Mouse (Mus musculus) hindbrain, embryonic 16.5 days (tissue): ENCODE results near the gene Tmem30a. TPM values are rescaled to one million over a fixed set of nuclear protein-coding genes. Genes with fewer than 3 reads are reported as not detected.
A peak's percentile ranks its signal among the peaks of the same experiment; 100 is the strongest.

Source experiments
- ATAC-seq: fragments of 200-750 bp; cut with Nextera tagmentation; 2 replicates; pipeline ENCODE4 v1.8.0; 2017; ENCODE audit warnings: moderate TSS enrichment, moderate library complexity
- H3K27ac ChIP-seq: fragments of 300-500 bp; sonication (generic); 2 replicates; pipeline ENCODE4 v1.5.1; 2014; ENCODE audit warnings: low read depth, mild to moderate bottlenecking, control low read depth, low read length, moderate library complexity
- H3K27me3 ChIP-seq: fragments of 300-500 bp; sonication (generic); replicated peaks from 2 replicates; pipeline ENCODE4 v1.6.1; 2014; ENCODE audit warnings: low read length; ENCODE audit not compliant: control insufficient read depth, insufficient read depth
- H3K36me3 ChIP-seq: fragments of 300-500 bp; sonication (generic); 2 replicates; pipeline ENCODE4 v1.6.1; 2014; ENCODE audit warnings: mild to moderate bottlenecking, low read length, moderate library complexity, mixed read lengths; ENCODE audit not compliant: control insufficient read depth, insufficient read depth
- H3K4me1 ChIP-seq: fragments of 300-500 bp; sonication (generic); 2 replicates; pipeline ENCODE4 v1.6.1; 2014; ENCODE audit warnings: low read depth, low read length; ENCODE audit not compliant: control insufficient read depth, insufficient read depth
- H3K4me2 ChIP-seq: fragments of 300-500 bp; sonication (generic); 2 replicates; pipeline ENCODE4 v1.6.1; 2014; ENCODE audit warnings: mild to moderate bottlenecking, low read length, control low read depth, moderate library complexity
- H3K4me3 ChIP-seq: fragments of 300-500 bp; sonication (generic); 2 replicates; pipeline ENCODE4 v1.5.1; 2014; ENCODE audit warnings: mild to moderate bottlenecking, low read length, control low read depth, moderate library complexity
- H3K9ac ChIP-seq: fragments of 300-500 bp; sonication (generic); 2 replicates; pipeline ENCODE4 v1.6.1; 2014; ENCODE audit warnings: low read depth, mild to moderate bottlenecking, control low read depth, low read length, moderate library complexity
- H3K9me3 ChIP-seq: fragments of 300-500 bp; sonication (generic); 2 replicates; pipeline ENCODE4 v1.6.1; 2014; ENCODE audit warnings: mild to moderate bottlenecking, low read length, moderate library complexity; ENCODE audit not compliant: control insufficient read depth
- whole genome bisulfite sequencing: fragments of 180-500 bp; shearing (Covaris S2); extraction: QIAGEN DNeasy Blood & Tissue Kit; methylation state at CpG from one replicate; pipeline ENCODE4 v1.1.7; 2014; 5-methylcytosine and 5-hydroxymethylcytosine counted together
- polyA plus RNA-seq: library from polyadenylated mRNA; unstranded; fragments of >200 nt; fragmentation: Nextera tagmentation; extraction: Ambion mirVana; gene quantifications from 2 replicates; pipeline ENCODE4 v1.2.1, GENCODE M21; 2015

The Tmem30a gene
- polyA plus RNA-seq, 1 experiment from 2014 or later, result 127 TPM

- Histone ChIP-seq H3K9me3 (no peaks in the 10 kb centered on the region), H3K4me1 (no peaks in the 10 kb centered on the region), H3K27ac (no peak overlapping the region), H3K27me3 (no peaks in the 10 kb centered on the region), H3K36me3 (no peaks in the 10 kb centered on the region), H3K9ac (no peak overlapping the region), H3K4me3 (no peak overlapping the region), H3K4me2 (no peak overlapping the region)
- peak; percentile 60 for ATAC-seq
- 46% methylated on average over 12 of the region's 12 CpGs for WGBS
These were observed 13.2 kb upstream of the Tmem30a start for GRCm38 (mm10) chr9:79806317-79807075.

- Histone ChIP-seq H3K9ac (no peak overlapping the region), H3K4me1 (no peaks in the 10 kb centered on the region), H3K27ac (no peak overlapping the region), H3K36me3 (no peaks in the 10 kb centered on the region), H3K27me3 (no peaks in the 10 kb centered on the region), H3K9me3 (no peaks in the 10 kb centered on the region), H3K4me3 (no peak overlapping the region), H3K4me2 (no peak overlapping the region)
- 90% methylated on average over 10 of the region's 10 CpGs for WGBS
- no peak for ATAC-seq
These were observed 12.1 kb upstream of the Tmem30a start for GRCm38 (mm10) chr9:79805426-79805825.

GRCm38 (mm10) chr9:79796461-79797135 is 3.3 kb upstream of the Tmem30a start:
- no peaks in the 10 kb centered on the region for H3K27me3 ChIP-seq
- H3K9ac ChIP-seq, result no peak overlapping the region
- H3K4me3 ChIP-seq, result no peak overlapping the region
- no peak overlapping the region for H3K27ac ChIP-seq
- H3K9me3 ChIP-seq, result no peaks in the 10 kb centered on the region
- no peak for ATAC-seq
- WGBS, result 68% methylated on average over 7 of the region's 7 CpGs
- H3K4me1 ChIP-seq, result peaks cover 4% of the 10 kb centered on the region
- H3K4me2 ChIP-seq, result no peak overlapping the region
- H3K36me3 ChIP-seq, result no peaks in the 10 kb centered on the region

GRCm38 (mm10) chr9:79795076-79795475 is 1.8 kb upstream of the Tmem30a start:
- H3K9ac ChIP-seq, result no peak overlapping the region
- H3K4me2 ChIP-seq, result no peak overlapping the region
- 82% methylated on average over 1 of the region's 1 CpGs for WGBS
- no peak for ATAC-seq
- H3K9me3 ChIP-seq, result no peaks in the 10 kb centered on the region
- no peaks in the 10 kb centered on the region for H3K27me3 ChIP-seq
- no peak overlapping the region for H3K4me3 ChIP-seq
- H3K27ac ChIP-seq, result no peak overlapping the region
- peaks cover 13% of the 10 kb centered on the region for H3K4me1 ChIP-seq
- H3K36me3 ChIP-seq, result no peaks in the 10 kb centered on the region

- Histone ChIP-seq H3K4me2 (no peak overlapping the region), H3K9ac (no peak overlapping the region), H3K4me1 (peaks cover 4% of the 10 kb centered on the region), H3K4me3 (no peak overlapping the region), H3K36me3 (no peaks in the 10 kb centered on the region), H3K27me3 (no peaks in the 10 kb centered on the region), H3K27ac (no peak overlapping the region), H3K9me3 (no peaks in the 10 kb centered on the region)
- 70% methylated on average over 2 of the region's 2 CpGs for WGBS
- no peak for ATAC-seq
These were observed 7.6 kb downstream of the Tmem30a start for GRCm38 (mm10) chr9:79785794-79786085.

- Histone ChIP-seq H3K9ac (no peak overlapping the region), H3K9me3 (no peaks in the 10 kb centered on the region), H3K27me3 (no peaks in the 10 kb centered on the region), H3K4me2 (no peak overlapping the region), H3K27ac (no peak overlapping the region), H3K4me1 (peaks cover 2% of the 10 kb centered on the region), H3K4me3 (no peak overlapping the region), H3K36me3 (no peaks in the 10 kb centered on the region)
- WGBS, result 90% methylated on average over 2 of the region's 2 CpGs
- no peak for ATAC-seq
These were observed 8.1 kb downstream of the Tmem30a start for GRCm38 (mm10) chr9:79784934-79785793.

- Histone ChIP-seq H3K9me3 (no peaks in the 10 kb centered on the region), H3K9ac (no peak overlapping the region), H3K36me3 (no peaks in the 10 kb centered on the region), H3K4me1 (no peaks in the 10 kb centered on the region), H3K4me2 (no peak overlapping the region), H3K27me3 (no peaks in the 10 kb centered on the region), H3K27ac (no peak overlapping the region), H3K4me3 (no peak overlapping the region)
- no peak for ATAC-seq
- 59% methylated on average over 3 of the region's 3 CpGs for WGBS
These were observed 8.9 kb downstream of the Tmem30a start for GRCm38 (mm10) chr9:79784439-79784838.

- Histone ChIP-seq H3K4me3 (no peak overlapping the region), H3K36me3 (peaks cover 4% of the 10 kb centered on the region; the same call in 1 of the 2 replicates), H3K4me1 (no peaks in the 10 kb centered on the region), H3K4me2 (no peak overlapping the region), H3K9ac (no peak overlapping the region), H3K27ac (no peak overlapping the region), H3K9me3 (no peaks in the 10 kb centered on the region), H3K27me3 (no peaks in the 10 kb centered on the region)
- no peak for ATAC-seq
- WGBS, result 72% methylated on average over 2 of the region's 2 CpGs
These were observed 14.0 kb downstream of the Tmem30a start for GRCm38 (mm10) chr9:79779354-79779753.

- no peak for ATAC-seq
- Histone ChIP-seq H3K27ac (no peak overlapping the region), H3K36me3 (no peaks in the 10 kb centered on the region; the same call in 1 of the 2 replicates), H3K4me1 (no peaks in the 10 kb centered on the region), H3K4me2 (no peak overlapping the region), H3K4me3 (no peak overlapping the region), H3K9me3 (no peaks in the 10 kb centered on the region), H3K27me3 (no peaks in the 10 kb centered on the region), H3K9ac (no peak overlapping the region)
- 95% methylated on average over 5 of the region's 5 CpGs for WGBS
These were observed 26.2 kb downstream of the Tmem30a start for GRCm38 (mm10) chr9:79766991-79767545.
